Mouse (Mus musculus): ENCODE data around the gene Tctn3.

GRCm38 (mm10) chr19:40650090-40650489, 38.1 kb upstream of the Tctn3 start:
- TF ChIP-seq CTCF (IDR thresholded peaks at IDR 0.05; ENCODE audit: low read depth, low read length) (no peak), POLR2A (IDR thresholded peaks at IDR 0.05; ENCODE audit: borderline replicate concordance, low read depth, low read length) (no peak)

Measured in bone marrow macrophage, adult 2 months (primary cell).